Mouse (Mus musculus): ENCODE measurements around the gene Azin2.

The Azin2 gene

GRCm38 (mm10) chr4:128962029-128962925 is at the start of gene Azin2:
Gene Azin2 (minus strand): TSS chr4:128962442.
- DNase-seq (ENCODE audit: low read depth), result peak; percentile 91

GRCm38 (mm10) chr4:129011604-129012121 is 49.4 kb upstream of the Azin2 start:
- DNase-seq (ENCODE audit: low read depth), result no peak

GRCm38 (mm10) chr4:129009521-129009920 is 47.3 kb upstream of the Azin2 start:
- no peak for DNase-seq (ENCODE audit: low read depth)

- DNase-seq (ENCODE audit: low read depth), result peak; percentile 58
Observed at GRCm38 (mm10) chr4:129008672-129009071, 46.4 kb upstream of the Azin2 start.

- peak; percentile 28 for DNase-seq (ENCODE audit: low read depth)
Observed at GRCm38 (mm10) chr4:129008006-129008519, 45.8 kb upstream of the Azin2 start.

- DNase-seq (ENCODE audit: low read depth), result no peak
Observed at GRCm38 (mm10) chr4:129003720-129004119, 41.5 kb upstream of the Azin2 start.

- DNase-seq (ENCODE audit: low read depth), result no peak
Observed at GRCm38 (mm10) chr4:129000786-129001185, 38.5 kb upstream of the Azin2 start.

GRCm38 (mm10) chr4:128998401-128998800 is 36.2 kb upstream of the Azin2 start:
- no peak for DNase-seq (ENCODE audit: low read depth)

- no peak for DNase-seq (ENCODE audit: low read depth)
Observed at GRCm38 (mm10) chr4:128997258-128997657, 35.0 kb upstream of the Azin2 start.

- DNase-seq (ENCODE audit: low read depth), result no peak
Observed at GRCm38 (mm10) chr4:128995238-128995637, 33.0 kb upstream of the Azin2 start.

- DNase-seq (ENCODE audit: low read depth), result no peak
Observed at GRCm38 (mm10) chr4:128993675-128994074, 31.4 kb upstream of the Azin2 start.

- peak; percentile 99 for DNase-seq (ENCODE audit: low read depth)
Observed at GRCm38 (mm10) chr4:128993025-128993662, 30.9 kb upstream of the Azin2 start.

- DNase-seq (ENCODE audit: low read depth), result no peak
Observed at GRCm38 (mm10) chr4:128992176-128992575, 29.9 kb upstream of the Azin2 start.

- DNase-seq (ENCODE audit: low read depth), result no peak
Observed at GRCm38 (mm10) chr4:128991500-128992008, 29.3 kb upstream of the Azin2 start, which contains the start of gene Ak2. Gene Ak2 (plus strand): TSS chr4:128991958.

GRCm38 (mm10) chr4:128989678-128990077 is 27.4 kb upstream of the Azin2 start:
- no peak for DNase-seq (ENCODE audit: low read depth)

GRCm38 (mm10) chr4:128988911-128989310 is 26.7 kb upstream of the Azin2 start:
- no peak for DNase-seq (ENCODE audit: low read depth)

- no peak for DNase-seq (ENCODE audit: low read depth)
Observed at GRCm38 (mm10) chr4:128984600-128984999, 22.4 kb upstream of the Azin2 start.

- no peak for DNase-seq (ENCODE audit: low read depth)
Observed at GRCm38 (mm10) chr4:128983656-128984055, 21.4 kb upstream of the Azin2 start.

- DNase-seq (ENCODE audit: low read depth), result no peak
Observed at GRCm38 (mm10) chr4:128983151-128983550, 20.9 kb upstream of the Azin2 start.

GRCm38 (mm10) chr4:128981833-128982180 is 19.6 kb upstream of the Azin2 start:
- no peak for DNase-seq (ENCODE audit: low read depth)

- DNase-seq (ENCODE audit: low read depth), result peak; percentile 76
Observed at GRCm38 (mm10) chr4:128980890-128981832, 18.9 kb upstream of the Azin2 start.

All from naive thymus-derived CD4-positive, alpha-beta T cell, adult 2 months (primary cell).